Mouse (Mus musculus) liver (tissue): ENCODE measurements around the gene Pth2.
"Not testable (repeated sequence)": the region's sequence is repeated elsewhere in the genome, so short reads cannot be mapped to it uniquely, and the experiment has no call there.

Experiments used
- DNase-seq: peaks from one replicate; pipeline ENCODE4 v3.0.0-alpha.2; 2020; ENCODE audit warnings: mixed read lengths

Pth2 gene

DNA sequence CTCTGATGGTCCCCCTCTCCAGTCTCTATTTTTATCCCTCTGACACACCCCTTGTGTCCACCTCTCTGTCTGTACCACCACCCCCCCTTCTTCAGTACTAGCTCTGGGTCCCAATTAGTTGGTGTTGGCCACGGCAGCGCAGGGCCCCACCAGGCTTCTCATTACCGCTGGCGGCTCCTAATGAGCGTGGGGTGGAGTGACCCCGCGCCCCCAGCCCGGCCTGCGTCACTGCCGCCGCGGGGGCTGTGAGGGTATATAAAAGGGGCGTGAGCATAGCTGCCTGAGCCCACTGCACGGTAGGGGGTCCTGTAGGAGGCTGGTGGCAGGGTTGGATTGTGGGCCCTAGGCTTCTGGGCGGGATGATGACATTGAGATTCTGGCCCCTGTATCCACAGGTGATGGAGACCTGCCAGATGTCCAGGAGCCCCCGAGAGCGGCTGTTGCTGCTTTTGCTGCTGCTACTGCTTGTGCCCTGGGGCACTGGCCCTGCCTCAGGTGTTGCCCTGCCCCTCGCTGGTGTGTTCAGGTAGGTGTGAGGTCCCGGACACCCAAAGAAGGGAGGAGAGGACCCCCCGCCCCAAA lies at the start of gene Pth2:
TSS of gene Pth2 (plus strand) at position 100 of the 582 bp plus-strand sequence.
- no peak for DNase-seq

DNA sequence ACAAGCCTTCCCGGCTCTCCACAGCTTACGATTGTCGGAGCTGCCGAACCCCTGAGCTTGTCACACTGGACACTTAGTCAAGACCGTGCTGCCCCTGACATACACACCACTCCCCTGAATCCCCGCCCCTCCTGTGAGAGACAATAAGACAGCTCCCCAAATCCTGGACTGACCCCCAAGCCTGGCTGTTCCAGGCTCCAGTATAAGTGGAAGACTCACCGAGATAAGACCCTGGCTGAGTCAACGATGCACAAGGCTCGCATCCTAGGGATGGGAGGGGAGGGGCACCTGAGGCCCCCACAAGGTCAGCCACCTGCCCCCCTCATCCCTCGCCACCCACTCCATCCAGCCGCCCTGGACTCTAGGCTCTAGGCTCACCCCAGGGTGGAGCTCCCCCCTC lies 48.9 kb upstream of the Pth2 start:
- DNase-seq = no peak

DNA sequence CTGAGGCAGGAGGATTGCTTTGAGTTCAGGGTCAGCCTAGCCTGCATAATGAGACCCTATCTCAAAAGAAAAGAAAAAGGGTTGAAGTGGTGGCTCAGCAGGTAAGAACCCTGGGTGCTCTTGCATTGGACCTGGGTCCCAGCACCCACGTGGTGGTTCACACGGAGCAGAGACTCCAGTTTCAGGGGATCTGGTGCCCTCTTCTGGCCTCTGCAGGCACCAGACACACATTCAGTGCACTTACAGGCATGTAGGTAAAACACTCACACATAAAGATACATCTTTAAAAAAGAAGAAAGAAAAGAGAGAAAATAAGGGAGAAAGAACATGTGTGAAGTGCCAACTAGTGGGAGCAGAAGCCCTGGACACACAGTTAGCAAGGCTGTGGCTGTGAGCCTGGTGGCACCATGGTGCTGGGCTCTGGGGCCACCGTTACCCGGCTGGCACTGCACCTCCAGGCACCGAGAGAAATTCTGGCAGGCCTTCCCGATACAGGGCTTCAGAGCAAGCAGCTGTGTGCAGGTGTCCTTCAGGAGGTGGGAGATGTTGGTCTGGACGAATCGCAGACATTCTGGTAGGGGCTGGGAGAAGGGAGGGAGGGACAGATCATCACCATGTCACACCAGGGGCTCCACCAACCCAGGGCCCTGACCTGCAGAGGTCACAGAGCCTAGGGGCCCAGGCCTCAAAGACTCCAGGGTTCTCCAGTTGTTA lies 47.2 kb upstream of the Pth2 start:
- no peak for DNase-seq

DNA sequence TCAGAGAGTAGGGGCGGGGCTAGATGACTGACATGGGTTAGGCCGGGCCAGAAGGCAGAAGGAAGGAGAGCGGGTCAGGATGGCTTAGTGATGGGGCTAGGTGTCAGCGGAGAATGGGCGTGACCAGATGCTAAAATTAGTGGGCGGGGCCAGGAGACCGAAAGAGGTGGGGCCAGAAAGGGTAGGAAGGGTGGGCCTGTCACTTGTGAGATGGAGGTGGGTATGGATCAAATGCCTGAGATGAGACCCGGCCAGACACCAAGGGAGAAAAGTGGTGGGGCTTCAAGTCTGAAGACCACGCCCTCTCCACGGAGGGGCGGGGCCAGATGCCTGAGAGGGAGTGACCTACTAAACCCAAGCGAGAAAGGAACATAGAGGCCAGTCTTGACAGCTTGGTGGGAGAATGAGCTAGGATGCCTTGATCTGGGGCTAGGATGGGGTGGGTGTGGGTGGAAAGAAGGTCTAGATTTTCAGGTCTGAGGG lies 46.2 kb upstream of the Pth2 start:
- peak; percentile 84 for DNase-seq

DNA sequence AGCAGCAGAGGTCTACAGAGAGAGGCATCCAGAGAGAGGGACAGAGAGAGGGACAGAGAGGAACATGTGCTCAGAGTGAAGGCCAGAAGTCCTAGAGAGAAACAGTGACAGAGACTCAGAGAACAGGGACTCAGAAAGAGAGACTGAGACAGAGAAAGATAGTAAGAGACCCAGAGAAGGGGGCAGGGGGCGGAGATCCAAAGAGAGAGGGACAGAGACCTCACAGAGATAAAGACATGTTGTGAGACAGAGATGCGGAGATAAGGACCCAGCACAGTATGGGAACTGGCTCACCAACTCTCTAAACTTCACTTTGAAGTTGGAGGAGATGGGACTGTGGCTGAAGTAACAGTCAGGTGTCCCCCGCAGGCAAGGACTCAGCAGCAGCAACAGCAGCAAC lies 45.4 kb upstream of the Pth2 start:
- peak; percentile 52 for DNase-seq

DNA sequence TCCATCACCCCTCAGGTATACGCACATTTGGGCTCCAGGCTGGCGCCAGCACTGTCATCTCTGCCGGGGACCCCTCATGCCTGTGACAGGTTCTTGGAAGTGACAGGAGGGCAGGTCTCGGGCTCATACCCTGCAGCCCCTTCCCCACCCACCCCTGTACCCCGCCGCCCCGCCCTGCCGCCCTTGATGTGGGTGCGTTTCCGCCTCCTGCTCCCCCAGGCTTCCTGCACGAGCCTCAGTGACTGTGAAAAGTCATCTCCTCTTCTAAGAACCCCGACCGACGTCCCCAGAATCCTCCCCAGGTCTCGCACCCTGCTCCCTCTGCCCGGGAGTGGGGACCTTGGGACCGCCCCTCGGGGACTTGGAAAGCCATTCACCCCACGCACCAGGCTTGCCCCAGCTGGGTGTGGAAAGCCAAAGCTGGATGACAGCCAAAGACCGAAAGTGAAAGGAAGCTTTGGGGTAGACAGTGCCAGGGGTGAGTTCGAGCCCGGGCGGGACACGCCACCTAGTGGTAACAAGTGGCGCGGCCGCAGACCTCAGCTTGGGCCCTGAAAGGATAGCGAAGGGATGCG lies 44.7 kb upstream of the Pth2 start, which contains the start of the genes Gm45713 and Flt3l:
TSS of gene Gm45713 (minus strand) at position 239 of the 575 bp plus-strand sequence.
TSS of gene Flt3l (minus strand) at position 440 of the 575 bp plus-strand sequence.
- DNase-seq = peak; percentile 89

DNA sequence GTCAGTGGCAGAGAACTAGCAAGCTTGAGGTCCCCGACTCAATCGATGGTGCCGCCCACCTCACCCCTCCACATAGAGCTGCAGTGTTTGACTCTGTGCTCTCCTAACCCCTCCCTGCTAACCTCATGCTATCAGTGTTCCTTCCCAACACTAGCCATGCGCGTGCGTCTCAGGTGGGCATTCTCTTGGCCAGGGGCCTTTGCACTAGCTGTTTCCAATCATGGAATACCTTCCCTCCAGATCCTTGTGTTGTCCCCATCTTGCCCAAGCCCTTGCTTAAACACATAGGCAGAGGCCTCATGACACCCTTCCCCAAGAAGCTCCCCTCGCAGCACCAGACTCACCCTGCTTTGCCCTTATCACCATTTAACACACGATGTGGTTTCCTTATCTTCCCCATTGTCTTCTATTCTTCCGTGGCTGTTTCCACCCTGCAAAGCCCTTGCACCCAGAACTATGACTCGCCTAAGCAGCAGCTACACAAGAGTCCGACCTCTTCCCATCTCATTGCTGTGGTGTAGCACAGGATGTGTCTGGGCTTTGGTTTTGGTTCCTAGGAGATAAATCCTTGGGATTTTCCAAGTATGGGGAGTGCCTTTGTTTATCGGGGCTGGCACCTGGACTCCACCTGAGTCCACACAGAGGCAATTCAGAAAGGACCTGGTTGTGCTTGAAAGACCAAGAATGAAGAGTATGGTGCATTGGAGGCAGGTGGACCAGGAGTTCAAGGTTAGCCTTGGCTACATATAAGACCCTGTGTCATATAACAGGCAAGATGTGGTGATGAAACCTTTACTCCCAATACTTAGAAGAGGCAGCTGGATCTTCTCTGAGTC lies 43.4 kb upstream of the Pth2 start:
- peak; percentile 60 for DNase-seq

DNA sequence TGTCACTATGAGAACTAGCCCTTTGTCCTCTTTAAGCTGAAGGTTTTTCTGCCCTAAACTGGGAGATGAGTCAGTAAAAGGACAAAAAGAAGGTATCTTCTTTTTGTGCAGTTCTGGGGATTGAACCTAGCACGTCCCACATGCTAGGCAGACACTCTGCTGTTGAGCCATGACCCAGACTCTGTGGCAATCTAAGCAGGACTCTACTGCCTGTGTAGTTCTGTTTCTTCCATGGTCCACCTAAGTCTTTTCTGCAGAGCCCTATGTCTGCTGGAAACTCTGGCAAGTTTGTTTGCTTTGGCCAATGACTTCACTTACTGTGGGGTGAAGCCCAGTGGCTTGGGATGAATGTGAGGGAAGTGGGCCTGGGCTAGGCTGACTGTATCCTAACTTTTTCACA lies 42.4 kb upstream of the Pth2 start:
- DNase-seq = no peak

DNA sequence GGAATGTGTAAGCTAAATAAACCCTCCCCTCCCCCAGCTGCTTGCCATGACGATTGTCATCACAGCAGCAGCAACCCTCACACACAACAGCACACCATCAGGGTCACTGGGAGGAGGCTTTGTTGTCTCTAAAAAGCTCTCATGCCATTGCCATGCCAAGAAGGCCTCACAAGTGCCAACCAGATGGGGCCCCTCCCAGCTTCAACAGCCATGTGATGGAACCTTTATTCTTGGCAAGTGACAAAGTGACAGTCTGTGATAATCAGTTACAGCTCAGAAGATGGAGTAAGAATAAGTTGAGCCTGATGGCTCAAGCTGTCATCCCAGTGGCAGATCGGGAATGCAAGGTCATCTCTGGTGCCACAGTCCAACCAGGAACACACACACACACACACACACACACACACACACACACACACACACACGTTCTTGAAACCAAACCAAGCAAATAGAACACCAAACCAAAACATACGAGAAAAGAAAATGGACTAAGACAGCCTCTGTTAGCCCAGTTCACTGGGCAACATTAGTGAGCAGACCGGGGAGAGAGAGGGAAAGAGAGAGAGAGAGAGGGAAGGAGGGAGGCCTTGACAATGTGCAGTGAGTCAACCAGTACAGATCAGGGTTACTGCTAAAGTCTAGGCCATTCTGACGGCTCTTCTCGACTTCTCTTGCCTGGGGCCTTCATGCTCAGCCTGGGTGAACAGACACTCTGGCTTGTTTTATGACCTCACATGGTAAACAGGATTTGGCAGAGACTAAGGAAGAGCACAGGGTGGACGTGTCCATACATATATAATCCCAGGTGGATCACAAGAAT lies 40.7 kb upstream of the Pth2 start:
- no peak for DNase-seq

DNA sequence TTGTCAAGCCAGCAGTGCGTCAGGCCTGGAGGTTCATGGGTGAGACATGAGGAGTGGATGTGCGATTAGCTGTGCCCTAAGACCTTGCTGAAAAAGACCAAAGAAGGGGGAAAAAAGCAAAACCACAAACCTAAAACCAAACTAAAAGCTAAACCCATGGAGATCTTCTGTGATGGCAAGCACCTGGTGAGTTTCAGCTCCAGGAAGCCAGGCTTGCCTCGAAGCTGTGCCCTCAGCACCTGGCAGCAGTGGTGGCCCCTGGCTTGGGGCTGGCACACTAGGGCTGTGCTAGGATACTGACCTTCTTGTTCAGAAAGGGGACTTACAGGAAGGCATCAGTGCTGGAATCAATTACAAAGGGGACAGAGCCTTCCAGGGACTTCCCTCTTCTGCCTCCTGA lies 39.5 kb upstream of the Pth2 start:
- no peak for DNase-seq

DNA sequence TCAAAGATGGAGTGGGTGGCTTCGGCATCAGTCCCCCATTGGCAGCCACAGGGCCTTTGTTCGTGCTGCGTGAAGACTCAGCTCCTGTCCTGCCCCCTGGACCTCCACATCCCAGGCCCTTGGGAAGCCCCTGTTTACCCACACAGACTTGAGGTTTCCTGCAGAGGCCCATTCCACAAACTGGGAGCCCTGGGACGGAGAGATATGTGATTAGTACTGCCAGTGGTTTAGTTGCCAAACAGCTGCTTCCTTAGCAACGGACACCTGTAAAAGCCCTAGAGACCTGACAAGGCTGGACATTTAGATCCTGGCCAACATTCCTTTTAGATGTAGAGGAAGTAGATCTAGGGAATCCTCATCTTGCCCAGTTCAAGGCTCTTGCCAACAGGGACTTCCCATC lies 38.9 kb upstream of the Pth2 start:
- no peak for DNase-seq

DNA sequence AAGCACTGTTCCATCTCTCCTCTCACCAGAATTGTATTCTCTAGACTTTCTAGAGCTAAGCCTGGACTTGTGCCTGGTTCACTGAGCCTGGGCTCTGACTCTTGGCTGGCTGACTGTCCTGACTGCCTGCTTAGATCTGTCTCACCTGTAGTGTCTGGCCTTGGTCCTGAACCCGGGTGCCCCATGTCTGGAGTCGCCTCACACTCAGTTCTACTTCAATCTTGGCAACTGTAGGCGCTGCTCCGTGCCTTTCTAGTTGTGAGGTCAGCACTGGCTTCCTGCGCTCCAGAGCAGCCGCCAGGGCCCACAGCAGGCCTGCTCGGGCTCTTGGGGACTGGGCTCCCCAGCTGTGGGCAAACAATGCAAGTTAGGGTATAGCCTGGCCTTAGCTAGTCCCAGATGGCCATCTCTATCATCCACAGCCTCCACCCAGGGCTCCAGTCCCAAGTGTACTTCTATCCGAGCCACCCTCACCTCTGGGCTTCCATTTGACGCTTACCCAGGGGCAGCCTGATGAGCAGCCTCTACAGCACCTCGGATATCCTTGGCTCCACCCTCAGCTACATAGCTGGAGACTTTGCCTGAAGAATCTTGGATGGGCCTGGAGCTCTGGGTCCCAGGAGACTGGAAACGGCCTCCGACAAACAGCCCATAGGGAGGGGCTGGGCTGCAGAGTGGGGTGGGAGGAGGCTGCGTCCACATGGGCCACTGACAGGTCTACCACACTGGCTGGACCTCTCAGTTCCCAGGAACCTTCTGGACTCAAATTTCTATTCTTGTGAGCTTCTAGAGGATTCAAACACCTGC lies 36.2 kb upstream of the Pth2 start:
- DNase-seq = no peak

DNA sequence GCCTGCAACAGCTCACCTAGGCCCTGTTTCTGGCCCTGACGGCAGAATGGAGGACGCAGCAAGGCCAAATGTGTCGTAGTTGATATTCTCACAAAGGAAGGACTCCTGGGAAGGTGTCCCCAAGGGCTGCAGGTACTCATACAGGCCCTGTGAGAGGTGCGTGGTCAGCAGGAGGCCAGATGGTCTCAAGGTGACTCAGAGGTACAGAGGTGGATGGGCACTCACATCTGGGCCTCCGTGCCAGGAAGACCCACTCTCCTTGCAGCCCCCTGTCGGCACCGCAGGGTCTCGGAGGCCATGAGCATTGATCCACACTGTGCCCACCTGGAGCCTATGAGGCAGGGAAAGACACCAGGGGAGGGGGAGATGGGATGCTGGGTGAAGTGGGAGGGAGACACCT lies 35.3 kb upstream of the Pth2 start:
- no peak for DNase-seq

DNA sequence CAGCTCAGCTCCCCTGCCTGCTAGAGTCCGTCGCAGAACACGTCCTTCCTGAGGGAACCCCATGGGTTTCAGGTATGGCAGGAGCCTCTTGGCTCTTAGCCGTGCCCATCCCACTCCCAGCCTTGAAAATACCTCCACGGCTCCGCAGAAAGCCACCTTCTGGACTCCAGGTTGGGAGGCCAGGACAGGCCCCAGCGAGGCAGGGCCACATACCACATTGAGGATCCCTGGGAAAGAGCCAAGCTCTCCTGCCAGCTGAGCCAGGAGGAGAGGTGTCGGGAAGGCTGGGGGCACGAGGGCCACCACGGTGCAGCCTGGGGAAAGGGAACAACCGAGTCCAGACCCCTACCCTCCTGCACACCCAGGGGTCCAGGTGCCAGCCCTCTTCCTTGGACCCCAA lies 33.5 kb upstream of the Pth2 start:
- no peak for DNase-seq

DNA sequence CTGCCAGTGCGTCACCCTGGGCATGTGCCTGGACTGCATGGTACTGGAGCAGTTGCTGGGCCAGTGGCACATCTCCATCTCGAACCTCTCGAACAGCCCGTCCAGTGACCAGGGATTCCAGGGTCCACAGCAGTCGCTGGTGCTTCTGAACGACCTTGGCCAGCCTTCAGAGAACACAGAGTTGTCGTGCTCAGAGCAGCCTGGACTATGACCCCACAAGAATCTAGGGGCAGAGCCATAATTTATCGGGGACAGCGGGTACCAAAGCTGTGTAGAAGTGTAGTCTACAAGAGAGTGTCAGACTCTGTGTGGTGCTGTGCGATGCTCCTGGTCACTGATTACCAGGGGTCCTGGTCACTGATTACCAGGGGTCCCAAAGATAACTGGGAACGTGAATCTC lies 32.9 kb upstream of the Pth2 start:
- no peak for DNase-seq

DNA sequence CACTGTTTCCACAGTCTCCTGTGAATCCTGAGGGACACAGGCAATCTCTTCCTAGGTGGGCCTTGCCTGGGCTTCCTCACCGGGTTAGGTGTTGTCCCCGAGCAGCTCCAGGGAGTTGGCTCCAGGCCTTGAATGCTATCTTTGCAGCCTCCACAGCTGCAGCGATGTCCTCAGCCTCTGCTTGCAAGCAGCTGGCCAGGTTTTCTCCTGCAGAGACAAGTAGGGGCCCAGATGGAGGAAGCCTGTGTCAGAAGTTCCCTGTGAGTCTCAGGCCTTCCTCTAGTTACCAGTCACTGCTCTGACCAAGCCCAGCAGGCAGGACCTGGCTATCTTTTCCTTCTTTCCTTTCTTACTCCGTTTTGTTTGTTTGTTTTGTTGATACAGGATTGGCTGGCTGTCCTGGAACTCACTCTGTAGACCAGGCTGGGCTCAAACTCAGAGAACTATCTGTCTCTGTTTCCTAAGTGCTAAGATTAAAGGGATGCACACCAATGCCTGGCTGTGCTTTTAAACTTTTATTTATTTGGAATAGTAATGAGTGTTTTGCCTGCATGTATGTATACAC lies 32.2 kb upstream of the Pth2 start:
- no peak for DNase-seq

DNA sequence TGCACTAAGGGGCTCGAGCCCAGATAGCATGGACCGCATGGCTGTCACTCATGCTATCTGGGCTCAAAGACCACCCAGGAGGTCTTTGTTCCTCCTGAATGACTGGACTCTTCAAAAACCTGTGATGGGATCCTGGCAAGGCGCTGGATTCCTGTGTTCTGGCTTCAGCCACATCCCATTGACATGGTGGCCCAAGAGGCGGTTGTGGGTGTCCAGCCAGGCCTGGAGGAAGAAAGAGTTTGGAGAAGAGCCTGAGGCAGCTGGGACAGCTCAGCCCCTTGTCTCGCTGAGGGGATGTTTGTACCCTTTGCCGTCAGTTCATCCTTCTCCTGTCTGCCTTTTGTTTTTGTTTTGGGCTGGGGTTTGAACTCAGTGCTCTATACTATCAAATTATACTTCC lies 31.2 kb upstream of the Pth2 start:
- no peak for DNase-seq

DNA sequence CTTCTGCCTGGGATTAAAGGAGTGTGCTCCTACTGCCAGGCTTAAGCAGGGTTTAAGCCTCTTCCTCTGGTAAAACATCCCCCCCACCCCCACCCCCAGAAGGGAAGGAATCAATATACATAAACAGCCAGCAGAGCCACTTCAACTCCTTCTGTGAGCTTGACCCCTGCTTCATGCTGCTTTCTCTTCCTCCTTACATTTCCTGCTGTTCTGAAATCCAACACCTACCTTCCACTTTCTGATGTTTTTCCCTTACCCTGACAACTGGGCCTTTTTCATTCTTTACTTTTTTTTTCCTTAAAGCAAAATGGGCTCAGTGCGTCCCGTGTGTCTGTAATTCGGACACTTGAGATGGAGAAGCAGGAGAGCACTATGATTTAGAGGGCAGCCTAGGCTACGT lies 30.5 kb upstream of the Pth2 start:
- DNase-seq = no peak

DNA sequence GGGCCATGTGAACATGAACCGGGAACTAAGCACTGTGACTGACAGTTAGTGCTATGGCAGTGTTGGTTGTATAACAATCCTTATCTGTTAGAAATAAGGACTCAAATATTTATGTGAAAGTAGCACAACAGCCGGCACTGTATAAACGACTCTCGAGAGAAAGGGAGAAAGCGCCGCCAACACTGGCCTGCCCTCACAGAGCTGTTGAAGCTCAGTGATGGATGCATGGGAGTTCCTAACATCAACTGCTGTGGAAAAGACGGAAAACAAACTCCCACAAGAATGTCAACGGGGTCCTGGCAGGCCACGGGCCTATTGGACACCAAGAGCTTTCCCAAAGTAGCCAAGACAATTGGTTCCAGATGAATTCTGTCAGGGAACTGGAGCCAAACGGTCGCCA lies 29.5 kb upstream of the Pth2 start:
- DNase-seq = no peak

DNA sequence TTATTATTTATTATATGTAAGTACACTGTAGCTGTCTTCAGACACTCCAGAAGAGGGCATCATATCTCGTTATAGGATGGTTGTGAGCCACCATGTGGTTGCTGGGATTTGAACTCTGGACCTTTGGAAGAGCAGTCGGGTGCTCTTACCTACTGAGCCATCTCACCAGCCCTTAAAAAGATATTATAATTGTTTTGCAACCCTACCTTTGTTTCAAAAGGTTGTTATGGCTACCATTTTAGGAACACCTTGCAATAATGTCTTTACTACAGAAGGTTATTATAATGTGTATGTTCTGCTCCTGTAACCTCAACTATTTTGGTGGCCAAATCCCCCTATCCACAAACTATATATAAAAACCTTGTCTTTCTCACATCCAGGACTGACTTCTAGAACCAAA lies 27.7 kb upstream of the Pth2 start:
- not testable (repeated sequence) for DNase-seq

DNA sequence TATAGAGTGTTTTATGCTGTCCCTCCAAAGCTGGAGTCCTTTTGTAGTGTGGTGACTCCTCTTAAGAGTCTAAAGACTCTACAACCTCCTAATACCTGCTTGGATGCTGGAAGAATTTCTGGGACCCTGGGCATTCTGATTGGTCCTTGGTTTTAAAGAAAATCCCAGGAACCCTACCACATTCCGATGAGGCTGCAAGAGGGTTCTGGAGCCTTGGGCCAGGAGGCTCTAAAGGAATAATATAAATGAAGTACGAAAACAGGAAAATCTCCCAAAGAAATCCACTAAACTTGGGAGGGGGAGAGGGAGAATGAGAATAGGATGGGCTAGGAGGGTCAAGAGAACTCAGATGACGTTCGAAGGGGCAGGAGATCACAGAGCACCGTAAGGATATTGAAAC lies 27.2 kb upstream of the Pth2 start:
- no peak for DNase-seq
